Mouse (Mus musculus) small intestine, adult 2 months (tissue): ENCODE results near the gene Mta2.

Source experiments
- CTCF ChIP-seq: fragments of 200-500 bp; IDR thresholded peaks from 2 replicates; pipeline ENCODE4 v1.5.1; 2012; ENCODE audit warnings: low read depth, mild to moderate bottlenecking, control low read depth, inconsistent platforms, low read length, moderate library complexity, mixed read lengths; ENCODE audit not compliant: insufficient replicate concordance, insufficient read length; ENCODE audit errors: extremely low read depth
- POLR2A ChIP-seq: fragments of 200-500 bp; IDR thresholded peaks from 2 replicates; pipeline ENCODE4 v1.6.1; 2012; ENCODE audit warnings: low read depth, mild to moderate bottlenecking, control low read depth, inconsistent platforms, low read length, moderate library complexity

DNA sequence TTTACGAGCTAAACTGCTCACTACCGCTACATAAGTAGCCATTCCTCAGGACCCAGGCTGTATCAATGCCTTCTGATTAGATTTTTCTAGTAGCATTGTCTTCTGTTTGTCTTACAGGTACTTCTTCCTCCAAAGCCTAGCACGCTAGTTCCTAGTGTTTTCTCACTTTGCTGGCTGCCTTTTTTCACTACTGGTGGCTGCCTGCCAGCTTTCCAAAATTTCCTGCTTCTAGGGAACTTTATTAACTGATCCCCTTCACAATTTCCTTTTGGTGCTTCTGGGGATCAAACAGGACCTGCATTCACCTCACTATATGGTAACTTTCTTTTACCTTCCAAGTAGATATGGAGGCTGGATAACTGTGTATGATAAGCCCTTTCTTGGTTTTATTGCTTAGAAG, 42.6 kb upstream of the Mta2 start:
- TF ChIP-seq CTCF = no peak
- TF ChIP-seq POLR2A = no peak
